Mouse (Mus musculus) cerebellum, postnatal 10 days (tissue): ENCODE data around the gene Gm20747.
"Not testable (repeated sequence)": the region's sequence is repeated elsewhere in the genome, so short reads cannot be mapped to it uniquely, and the experiment has no call there.

Source experiments
- DNase-seq, 2 experiments: peaks; one replicate each; pipeline ENCODE4 v3.0.0; 2021; ENCODE audit warnings: mixed read lengths in 2 of 2

Gm20747 gene

DNA sequence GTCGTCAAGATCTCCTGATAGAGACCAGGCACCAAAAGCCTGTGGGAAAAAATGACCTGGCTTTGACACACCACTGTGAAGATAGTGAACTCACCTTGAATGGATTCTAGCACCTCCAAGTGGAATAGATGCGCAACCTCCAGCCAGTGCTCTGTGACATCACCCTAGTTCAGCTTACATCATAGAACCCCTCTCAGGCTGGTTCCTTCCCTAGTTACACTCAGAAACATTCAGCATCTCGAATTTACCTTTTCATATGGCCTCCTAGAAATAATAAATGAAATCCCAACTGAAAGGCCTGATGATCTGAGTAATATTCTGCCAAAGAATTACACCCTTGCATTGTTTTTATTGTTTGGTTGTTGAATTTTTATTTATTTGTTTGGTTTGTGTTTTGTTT is at the start of gene Gm20747:
Gene Gm20747, minus strand, starts transcription at position 101 of the 400 bp plus-strand sequence.
- DNase-seq: not testable (repeated sequence)
